Mouse (Mus musculus) G1E (cell line): ENCODE measurements around the gene Odf3l1. TPM values are rescaled to one million over a fixed set of nuclear protein-coding genes. Genes with fewer than 3 reads are reported as not detected.

Source experiments
- ATAC-seq: 2 replicates; pipeline ENCODE4 v1.8.0; 2016; ENCODE audit warnings: mild to moderate bottlenecking; ENCODE audit not compliant: insufficient number of reproducible peaks, poor library complexity, low FRiP score, severe bottlenecking; ENCODE audit errors: extremely low read depth
- DNase-seq: peaks from one replicate; pipeline ENCODE4 v3.0.0; 2012; ENCODE audit warnings: low spot score
- H3K27me3 ChIP-seq: 2 replicates; pipeline ENCODE4 v1.6.1; 2012; ENCODE audit warnings: mild to moderate bottlenecking, low read length, inconsistent platforms; ENCODE audit not compliant: insufficient read depth
- H3K36me3 ChIP-seq: replicated peaks from 2 replicates; pipeline ENCODE3; 2012; ENCODE audit warnings: mild to moderate bottlenecking, inconsistent platforms
- H3K4me1 ChIP-seq: 2 replicates; pipeline ENCODE4 v1.6.1; 2012; ENCODE audit warnings: low read depth, low read length, inconsistent platforms, mixed read lengths; ENCODE audit not compliant: insufficient read depth
- H3K4me3 ChIP-seq: 2 replicates; pipeline ENCODE4 v1.5.1; 2012; ENCODE audit warnings: low read depth, mild to moderate bottlenecking, inconsistent platforms, low read length, moderate library complexity, mixed read lengths
- H3K9me3 ChIP-seq: replicated peaks from 2 replicates; pipeline ENCODE4 v1.6.1; 2012; ENCODE audit warnings: inconsistent platforms
- CTCF ChIP-seq: IDR thresholded peaks from 2 replicates; pipeline ENCODE4 v1.5.1; 2012; ENCODE audit warnings: low read depth, low read length, inconsistent platforms, mixed read lengths
- GATA1 ChIP-seq: IDR thresholded peaks from 2 replicates; pipeline ENCODE4 v1.6.1; 2012; ENCODE audit warnings: borderline replicate concordance, low read length, inconsistent platforms, mixed read lengths
- GATA2 ChIP-seq: IDR thresholded peaks from 2 replicates; pipeline ENCODE4 v1.6.1; 2012; ENCODE audit warnings: low read depth, low read length, inconsistent platforms, borderline replicate concordance
- POLR2AphosphoS5 ChIP-seq: IDR thresholded peaks from 2 replicates; pipeline ENCODE4 v1.6.1; 2012; ENCODE audit warnings: low read depth, low read length, inconsistent platforms; ENCODE audit not compliant: insufficient replicate concordance
- TAL1 ChIP-seq: conservative IDR thresholded peaks from 2 replicates; pipeline ENCODE4 v1.6.1; 2012; ENCODE audit warnings: low read depth, low read length, inconsistent platforms, mixed read lengths
- polyA plus RNA-seq: library from polyadenylated mRNA; stranded (reverse); fragments of >175 nt; gene quantifications from 2 replicates; pipeline ENCODE4 v1.2.3, GENCODE M21; 2012
- total RNA-seq, 2 experiments: library from RNA; stranded (forward) in 1 of 2; stranded (reverse) in 1 of 2; fragments of 200-1000 nt in 1 of 2; fragments of >200 nt in 1 of 2; fragmentation: Nextera tagmentation in 1 of 2; gene quantifications; 2 replicates each; pipeline ENCODE4 v1.2.3; 2014 to 2017

The Odf3l1 gene
- total and polyA plus RNA-seq, 3 experiments: not detected

DNA sequence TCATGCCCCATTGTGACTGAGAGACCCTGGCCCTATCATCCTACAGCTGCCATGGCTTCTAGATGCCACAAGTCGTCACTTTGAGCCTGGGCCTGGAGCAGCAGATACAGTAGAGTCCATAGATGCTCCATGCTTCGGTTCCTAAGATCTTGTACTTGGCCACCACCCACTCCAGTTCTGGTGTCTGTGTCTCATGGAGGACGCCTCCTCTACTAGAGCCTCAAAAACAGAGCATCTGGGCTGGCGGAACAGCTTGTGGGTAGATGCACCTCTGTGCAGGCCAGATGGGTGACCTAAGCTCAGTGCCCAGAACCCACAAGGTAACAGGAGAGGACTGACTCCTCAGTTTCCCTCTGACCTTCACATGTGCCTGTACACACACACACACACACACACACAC lies 19.8 kb upstream of the Odf3l1 start:
- Histone ChIP-seq H3K9me3 (no peaks in the 10 kb centered on the region), H3K36me3 (no peaks in the 10 kb centered on the region), H3K4me1 (peaks cover 4% of the 10 kb centered on the region; the same call in 1 of the 2 replicates), H3K27me3 (peaks cover 29% of the 10 kb centered on the region; the same call in 1 of the 2 replicates), H3K4me3 (no peak overlapping the region)
- no peak for ATAC-seq
- DNase-seq: no peak
- TF ChIP-seq GATA2 (no peak), TAL1 (no peak), POLR2AphosphoS5 (no peak), CTCF (no peak)

DNA sequence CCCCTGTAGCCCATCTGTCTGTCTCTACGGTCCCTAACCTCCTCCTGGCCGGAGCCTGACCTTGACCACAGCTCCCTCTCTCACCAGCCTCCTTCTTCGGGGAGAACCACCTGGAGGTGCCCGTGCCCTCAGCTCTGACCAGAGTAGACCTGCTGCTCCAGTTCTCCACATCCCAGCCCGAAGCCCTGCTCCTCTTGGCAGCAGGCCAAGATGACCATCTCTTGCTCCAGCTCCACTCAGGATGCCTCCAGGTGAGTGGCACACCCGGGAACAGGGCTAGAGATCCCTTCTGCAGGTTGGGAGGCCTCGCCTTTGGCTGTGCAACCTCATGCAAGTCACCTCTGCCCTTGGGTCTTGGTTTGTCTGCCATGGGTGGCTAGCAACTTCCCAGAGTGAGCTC lies 19.0 kb upstream of the Odf3l1 start:
- no peak overlapping the region for H3K4me3 ChIP-seq
- peaks cover 28% of the 10 kb centered on the region; the same call in 1 of the 2 replicates for H3K27me3 ChIP-seq
- DNase-seq (no peak), ATAC-seq (no peak)
- no peaks in the 10 kb centered on the region for H3K9me3 ChIP-seq
- H3K4me1 ChIP-seq: peaks cover 4% of the 10 kb centered on the region; the same call in 1 of the 2 replicates
- TF ChIP-seq POLR2AphosphoS5 (no peak), TAL1 (no peak), GATA2 (no peak), CTCF (no peak), GATA1 (no peak)
- no peaks in the 10 kb centered on the region for H3K36me3 ChIP-seq

DNA sequence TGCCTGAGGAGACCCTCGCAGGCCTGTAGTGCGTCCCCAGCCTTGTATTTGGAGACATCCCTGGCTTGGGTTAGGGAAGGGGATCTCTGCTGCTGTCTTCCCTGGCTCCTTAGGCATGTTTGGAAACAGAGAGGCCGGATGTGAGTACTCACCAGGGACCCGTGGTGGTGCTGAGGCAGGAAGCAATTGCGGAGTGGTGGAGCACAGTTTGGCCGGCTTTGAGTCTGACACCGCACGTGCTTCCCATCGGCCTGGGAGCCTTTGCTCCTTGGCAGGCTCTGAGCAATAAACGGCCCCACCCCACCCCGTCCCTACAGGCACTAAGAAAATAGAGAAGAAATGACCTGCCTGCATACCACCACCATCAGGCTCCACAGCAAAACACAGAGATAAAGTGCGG lies 18.3 kb upstream of the Odf3l1 start:
- TF ChIP-seq POLR2AphosphoS5 (no peak), GATA1 (no peak), GATA2 (no peak), TAL1 (no peak), CTCF (no peak)

DNA sequence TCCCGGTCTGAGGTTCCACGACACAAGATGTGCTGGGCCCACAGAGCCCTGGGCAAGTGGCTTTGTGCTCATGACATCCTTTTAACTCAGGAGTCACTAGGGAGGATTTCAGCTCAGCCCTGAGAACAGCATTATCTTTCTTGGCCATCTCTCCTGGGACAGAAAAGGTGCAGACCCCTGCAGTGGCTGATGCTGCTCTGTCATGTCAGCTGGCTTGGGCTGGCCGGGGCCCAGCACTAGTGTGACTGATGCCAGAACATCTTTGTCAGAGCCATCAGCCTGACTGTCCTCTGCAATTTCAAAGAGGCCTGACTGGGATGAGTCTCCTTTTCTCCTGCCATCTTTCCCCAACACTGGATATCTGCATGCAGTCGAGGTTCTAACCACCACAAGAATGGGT lies 17.8 kb upstream of the Odf3l1 start:
- DNase-seq (no peak), ATAC-seq (no peak)
- Histone ChIP-seq H3K4me3 (no peak overlapping the region), H3K36me3 (no peaks in the 10 kb centered on the region), H3K4me1 (no peaks in the 10 kb centered on the region), H3K27me3 (peaks cover 20% of the 10 kb centered on the region; the same call in 1 of the 2 replicates), H3K9me3 (no peaks in the 10 kb centered on the region)
- no peak for TF ChIP-seq CTCF
- no peak for TF ChIP-seq GATA1
- no peak for TF ChIP-seq GATA2
- TF ChIP-seq TAL1: no peak
- TF ChIP-seq POLR2AphosphoS5: no peak

More for the DNA sequence above, 18.3 kb upstream of the Odf3l1 start:
- ATAC-seq (no peak), DNase-seq (no peak)
- Histone ChIP-seq H3K4me3 (no peak overlapping the region), H3K4me1 (peaks cover 2% of the 10 kb centered on the region; the same call in 1 of the 2 replicates), H3K36me3 (no peaks in the 10 kb centered on the region), H3K9me3 (no peaks in the 10 kb centered on the region), H3K27me3 (peaks cover 22% of the 10 kb centered on the region; the same call in 1 of the 2 replicates)

- Histone ChIP-seq H3K4me1 (no peaks in the 10 kb centered on the region), H3K27me3 (peaks cover 25% of the 10 kb centered on the region; the same call in 1 of the 2 replicates), H3K4me3 (no peak overlapping the region), H3K36me3 (no peaks in the 10 kb centered on the region), H3K9me3 (no peaks in the 10 kb centered on the region)
- DNase-seq: no peak
- no peak for TF ChIP-seq TAL1
- no peak for TF ChIP-seq GATA1
- TF ChIP-seq CTCF: no peak
- no peak for TF ChIP-seq POLR2AphosphoS5
- no peak for TF ChIP-seq GATA2
- no peak for ATAC-seq
Measured at GRCm38 (mm10) chr9:56881539-56882082, 17.1 kb upstream of the Odf3l1 start.

GRCm38 (mm10) chr9:56880790-56881189 lies 16.3 kb upstream of the Odf3l1 start:
- ATAC-seq (no peak), DNase-seq (no peak)
- no peaks in the 10 kb centered on the region for H3K4me1 ChIP-seq
- peaks cover 26% of the 10 kb centered on the region; the same call in 1 of the 2 replicates for H3K27me3 ChIP-seq
- no peaks in the 10 kb centered on the region for H3K36me3 ChIP-seq
- no peaks in the 10 kb centered on the region for H3K9me3 ChIP-seq
- TF ChIP-seq CTCF (no peak), POLR2AphosphoS5 (no peak), GATA1 (no peak), GATA2 (no peak), TAL1 (no peak)
- H3K4me3 ChIP-seq: no peak overlapping the region
